Mouse (Mus musculus): ENCODE measurements around the gene Bicc1. TPM values are rescaled to one million over a fixed set of nuclear protein-coding genes. Genes with fewer than 3 reads are reported as not detected.

Gene Bicc1
- polyA plus RNA-seq, 1 experiment, result not detected

DNA sequence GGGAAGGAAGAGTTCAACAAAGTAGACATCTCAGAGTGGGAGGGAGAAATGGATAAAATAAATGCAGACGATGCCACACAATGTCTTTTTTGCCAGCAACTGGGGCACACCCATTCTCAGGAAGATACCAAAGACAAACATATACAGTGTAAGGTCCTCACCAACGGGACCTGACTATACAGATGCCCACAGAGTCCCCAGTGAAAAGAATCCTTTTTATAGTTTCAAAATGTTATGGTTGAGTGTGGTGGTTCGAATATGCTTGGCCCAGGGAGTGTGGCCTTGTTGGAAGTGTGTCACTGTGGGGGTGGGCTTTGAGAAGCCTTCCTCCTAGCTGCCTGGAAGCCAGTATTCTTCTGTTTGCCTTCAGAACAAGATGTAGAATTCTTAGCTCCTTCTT lies 223.5 kb downstream of the Bicc1 start:
- no peak for TF ChIP-seq GATA1 (IDR thresholded peaks at IDR 0.05; ENCODE audit: low read length)

DNA sequence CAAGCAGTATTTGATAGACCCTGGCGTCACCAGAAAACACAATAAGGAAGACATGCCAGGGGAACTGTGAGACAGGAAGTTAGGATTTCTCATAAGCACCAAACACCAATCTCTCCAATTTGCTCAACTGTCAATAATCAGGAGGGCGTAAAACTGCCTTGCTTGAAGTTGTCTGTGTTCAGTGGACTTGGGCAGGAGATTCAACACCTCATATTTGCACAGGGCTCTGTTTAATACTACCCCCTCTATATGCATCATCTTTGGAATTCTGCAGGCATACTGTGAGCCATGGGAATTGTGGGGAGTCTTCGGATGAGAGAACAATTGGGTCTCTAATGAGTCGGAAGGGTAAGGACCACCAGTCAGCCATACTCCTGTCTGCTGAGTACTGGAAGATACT lies 233.4 kb downstream of the Bicc1 start:
- no peak for TF ChIP-seq GATA1 (IDR thresholded peaks at IDR 0.05; ENCODE audit: low read length)

DNA sequence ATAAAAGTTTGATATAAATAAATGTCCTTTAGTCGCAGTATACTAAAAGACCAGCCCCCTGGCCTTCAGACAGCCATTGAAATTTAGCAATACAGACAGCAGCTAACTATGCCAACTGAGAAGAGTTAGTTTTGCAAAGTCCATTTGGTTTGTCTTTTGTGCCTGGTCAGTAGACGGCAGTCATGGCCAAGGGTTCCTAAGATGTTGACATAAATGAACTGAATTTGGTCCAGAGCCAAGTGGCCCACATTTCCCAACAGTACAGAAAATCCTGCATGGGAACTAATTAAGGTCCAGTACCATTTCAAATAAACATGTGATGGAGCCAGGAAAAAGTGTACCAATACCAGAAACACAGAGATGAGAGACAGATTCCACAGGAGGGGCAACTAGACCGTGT lies 235.2 kb downstream of the Bicc1 start:
- no peak for TF ChIP-seq GATA1 (IDR thresholded peaks at IDR 0.05; ENCODE audit: low read length)

DNA sequence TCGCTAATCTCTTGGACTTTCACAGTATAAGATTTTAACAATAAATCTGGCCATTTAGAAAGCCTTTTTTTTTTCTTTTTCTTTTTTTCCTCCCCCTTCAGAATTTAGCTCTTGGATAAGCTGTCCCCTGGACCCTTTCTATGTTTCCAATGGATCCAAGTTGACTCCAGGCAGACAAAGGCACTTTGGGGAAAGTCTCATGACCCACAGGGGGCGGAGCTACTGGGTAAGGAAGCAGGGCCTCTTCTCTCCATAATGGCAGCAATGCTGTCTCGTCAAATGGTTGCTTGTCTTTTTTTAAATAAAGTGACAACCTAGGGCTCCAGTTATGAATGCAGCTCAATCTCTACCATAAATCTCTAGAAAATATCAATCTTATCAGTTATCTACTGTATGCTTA lies 235.6 kb downstream of the Bicc1 start:
- TF ChIP-seq GATA1 (IDR thresholded peaks at IDR 0.05; ENCODE audit: low read length), result no peak

DNA sequence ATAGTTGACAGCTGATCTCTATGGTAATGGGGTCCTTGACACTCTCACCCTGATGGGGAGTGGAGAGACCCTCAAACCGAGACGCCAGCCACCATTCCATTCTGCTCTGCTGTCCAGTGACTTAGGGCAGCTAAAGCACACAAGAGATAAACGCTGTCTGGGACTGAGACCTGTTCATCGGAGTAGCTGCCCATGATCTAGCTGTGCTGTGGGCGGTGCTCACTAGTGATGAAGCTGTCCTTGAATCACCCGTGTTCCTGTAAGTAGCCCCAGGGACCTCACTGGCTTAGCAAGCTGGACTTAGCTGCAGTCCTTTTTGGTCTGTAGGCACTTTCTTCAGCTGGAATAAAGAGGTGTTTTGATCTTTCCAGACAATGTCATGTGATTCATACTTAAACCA lies 238.0 kb downstream of the Bicc1 start:
- TF ChIP-seq GATA1 (IDR thresholded peaks at IDR 0.05; ENCODE audit: low read length), result no peak

DNA sequence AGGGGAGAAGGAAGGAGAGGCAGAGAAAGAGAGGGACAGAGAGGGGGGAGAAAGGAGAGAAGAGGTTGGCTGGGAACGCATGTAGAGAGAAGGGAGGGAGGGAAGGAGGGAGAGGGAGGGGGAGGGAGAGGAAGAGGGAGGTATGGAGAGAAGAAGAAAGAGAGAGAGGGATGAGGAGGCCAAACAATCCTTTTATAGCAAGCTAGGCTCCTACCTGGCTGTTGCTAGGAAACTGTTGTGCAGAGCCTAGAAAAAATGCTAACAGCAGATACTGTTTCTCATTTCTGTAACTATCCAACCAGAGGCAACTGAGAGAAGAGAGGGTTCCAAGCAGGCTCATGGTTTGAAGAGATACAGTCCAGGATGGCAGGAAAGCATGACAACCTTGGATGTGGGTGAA lies 239.6 kb downstream of the Bicc1 start:
- TF ChIP-seq GATA1 (IDR thresholded peaks at IDR 0.05; ENCODE audit: low read length), result no peak

DNA sequence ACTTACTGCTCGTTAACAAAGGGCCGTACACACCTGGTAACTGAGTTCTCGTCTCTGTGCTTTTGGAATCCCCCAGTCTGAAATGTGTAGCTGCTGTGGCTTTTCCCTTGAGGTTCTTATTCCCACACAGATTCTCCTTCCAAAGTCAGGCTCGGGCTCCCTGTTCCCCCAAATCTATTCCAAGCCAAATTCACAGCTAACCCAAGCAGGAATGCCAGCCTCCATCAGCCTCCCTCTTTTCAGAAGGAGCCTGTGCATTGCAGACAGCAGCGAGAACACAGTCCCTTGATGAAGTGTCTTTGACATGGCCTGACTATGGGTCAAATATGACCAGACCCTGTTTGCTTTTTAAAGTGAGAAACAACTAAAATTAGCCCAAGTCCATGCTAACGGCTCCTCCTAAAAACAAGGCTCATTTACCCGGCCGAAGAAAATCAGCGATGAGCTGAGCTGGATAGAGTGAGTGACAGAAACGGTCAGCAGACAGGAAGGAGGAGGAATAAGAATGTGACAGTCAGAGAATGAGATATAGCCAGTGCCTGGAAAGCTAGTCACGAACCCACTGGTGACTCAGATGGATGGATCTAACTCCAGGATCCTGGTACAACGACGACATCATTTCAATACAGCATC lies 240.4 kb downstream of the Bicc1 start:
- TF ChIP-seq GATA1 (IDR thresholded peaks at IDR 0.05; ENCODE audit: low read length), result no peak

DNA sequence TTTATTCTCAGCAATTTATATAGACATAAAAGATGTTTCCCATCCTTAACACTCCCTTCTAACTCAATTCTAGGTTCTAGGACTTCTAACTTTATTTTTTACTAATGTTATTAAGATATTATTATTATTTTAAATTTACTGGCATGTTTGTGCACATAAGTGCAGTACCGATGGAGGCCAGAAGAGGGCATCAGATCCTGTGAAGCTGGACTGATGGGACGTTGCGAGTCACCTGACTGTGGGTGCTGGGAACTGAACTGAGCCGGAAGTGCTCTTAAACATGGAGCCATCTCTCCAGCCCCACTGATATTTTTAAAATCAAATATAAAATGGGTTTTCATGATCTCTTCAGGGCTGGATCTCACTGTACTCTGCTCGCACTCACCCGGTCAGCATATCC lies 242.8 kb downstream of the Bicc1 start:
- TF ChIP-seq GATA1 (IDR thresholded peaks at IDR 0.05; ENCODE audit: low read length), result no peak

DNA sequence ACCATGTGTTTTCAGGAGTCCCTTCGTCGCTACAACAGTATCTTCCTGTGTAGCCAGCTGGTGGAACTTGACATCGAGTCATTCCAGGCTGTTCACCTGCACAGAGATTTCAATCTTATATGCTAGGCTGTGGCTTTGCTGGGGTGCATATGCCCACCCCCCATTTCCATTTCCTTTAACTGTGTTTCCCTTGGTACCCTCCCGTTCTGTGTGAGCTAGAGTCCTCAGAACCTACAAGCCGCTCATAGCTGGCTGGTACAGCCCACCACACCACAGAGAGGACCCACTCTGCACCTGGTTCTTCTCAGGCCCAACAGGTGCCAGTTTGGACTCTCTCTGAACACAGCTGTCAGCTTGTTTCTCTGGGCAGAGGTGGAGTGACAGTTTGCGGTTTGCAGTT lies 244.4 kb downstream of the Bicc1 start:
- no peak for TF ChIP-seq GATA1 (IDR thresholded peaks at IDR 0.05; ENCODE audit: low read length)

DNA sequence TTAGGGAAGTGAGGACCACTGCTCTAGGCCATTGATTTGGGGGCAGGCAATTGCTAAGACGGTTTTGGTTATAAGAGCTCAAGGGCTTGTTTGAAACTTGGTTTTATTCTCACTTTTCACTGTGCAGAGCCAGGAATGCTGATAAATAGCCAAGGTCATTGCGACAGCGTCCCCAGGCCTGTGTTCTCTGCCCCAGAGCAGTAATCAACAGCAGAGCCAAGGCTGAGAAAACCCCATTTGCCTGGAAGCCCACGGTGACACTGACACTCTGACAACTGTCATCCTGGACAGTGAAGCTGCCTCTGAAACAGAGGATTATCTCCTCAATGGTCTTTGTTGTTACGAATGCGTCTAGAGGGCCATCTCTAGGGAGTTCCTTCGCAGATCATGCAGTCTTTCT lies 255.6 kb downstream of the Bicc1 start:
- no peak for TF ChIP-seq GATA1 (IDR thresholded peaks at IDR 0.05; ENCODE audit: low read length)

DNA sequence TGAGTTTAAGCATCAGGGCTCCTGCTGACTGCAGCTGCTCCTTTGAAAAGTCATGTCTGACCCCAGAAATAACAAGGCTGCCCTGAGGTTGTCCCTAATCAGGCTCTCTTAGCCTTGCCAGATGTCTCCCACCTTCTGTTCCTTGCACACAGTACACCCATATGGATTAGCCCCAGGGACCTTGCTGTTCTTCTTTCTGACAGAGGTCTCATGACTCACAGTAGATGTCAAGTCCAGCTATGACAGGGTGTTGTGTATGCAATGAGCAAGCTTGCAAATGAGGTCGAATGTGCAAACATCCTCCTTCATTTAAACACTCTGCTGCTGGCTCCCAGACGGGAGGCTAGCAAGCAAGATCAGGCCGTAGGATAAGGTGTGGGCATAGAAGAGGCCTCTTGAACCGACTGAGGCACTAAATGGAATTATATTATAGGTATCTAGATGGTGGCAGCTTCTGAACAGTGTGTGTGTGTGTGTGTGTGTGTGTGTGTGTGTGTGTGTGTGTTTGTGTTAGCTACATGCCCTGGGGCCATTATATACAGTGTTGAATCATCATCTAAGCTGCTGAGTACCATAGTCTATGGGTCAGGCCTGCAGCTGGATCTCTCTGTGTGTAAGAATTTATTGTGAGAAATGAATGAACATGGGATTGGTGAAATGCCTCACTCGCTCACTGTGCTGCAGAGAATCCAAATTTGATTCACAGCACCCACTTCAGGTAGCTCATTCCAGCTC lies 256.6 kb downstream of the Bicc1 start:
- no peak for TF ChIP-seq GATA1 (IDR thresholded peaks at IDR 0.05; ENCODE audit: low read length)

DNA sequence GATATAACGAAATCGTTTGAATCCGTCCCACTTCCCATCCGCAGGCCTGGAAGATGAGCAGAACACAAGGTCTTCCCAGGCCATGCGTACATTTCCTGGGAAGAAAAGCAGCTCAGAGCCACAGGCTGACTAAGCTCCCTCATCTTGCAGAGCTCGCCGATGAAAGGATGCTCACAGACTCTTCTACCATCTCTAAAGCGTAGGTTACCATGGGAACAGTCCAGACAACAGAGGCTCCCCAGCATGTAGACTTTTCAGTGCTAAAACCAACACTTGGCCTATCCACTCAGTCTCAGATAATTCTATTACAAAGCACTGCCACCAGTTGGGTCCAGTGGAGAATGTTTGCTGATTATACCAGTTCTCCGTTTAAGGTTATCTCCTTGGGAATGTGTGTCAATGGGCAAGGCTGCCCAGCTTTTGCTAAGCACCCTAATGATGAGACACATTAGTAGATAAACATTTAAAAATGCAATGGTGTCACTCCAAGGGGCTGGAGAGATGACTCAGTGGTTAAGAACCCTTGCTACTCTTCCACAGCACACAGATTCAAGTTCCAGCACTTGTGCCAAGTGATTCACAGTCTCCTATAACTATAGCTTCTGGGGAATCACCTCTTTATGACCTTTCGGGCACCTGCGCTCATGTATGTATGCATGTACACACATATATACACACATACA lies 258.2 kb downstream of the Bicc1 start:
- no peak for TF ChIP-seq GATA1 (IDR thresholded peaks at IDR 0.05; ENCODE audit: low read length)

DNA sequence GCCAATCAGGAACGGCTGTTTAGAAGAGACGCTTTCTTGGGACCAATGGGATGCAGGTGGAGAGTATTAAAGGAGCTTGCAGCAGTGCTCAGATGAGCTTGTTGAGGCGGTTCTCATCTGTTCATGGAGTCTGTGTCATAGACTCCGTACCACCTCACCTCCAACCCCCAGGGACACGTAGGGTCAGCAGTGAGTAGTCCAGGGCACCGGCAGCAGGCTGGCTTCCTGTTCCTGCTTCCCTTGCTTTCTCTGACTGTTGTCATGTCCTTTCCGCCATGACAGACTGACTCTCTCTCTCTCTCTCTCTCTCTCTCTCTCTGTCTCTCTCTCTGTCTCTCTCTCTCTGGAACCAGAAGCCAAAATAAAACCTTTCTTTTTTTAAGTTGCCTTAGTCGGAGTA lies 263.6 kb downstream of the Bicc1 start:
- TF ChIP-seq GATA1 (IDR thresholded peaks at IDR 0.05; ENCODE audit: low read length), result no peak

DNA sequence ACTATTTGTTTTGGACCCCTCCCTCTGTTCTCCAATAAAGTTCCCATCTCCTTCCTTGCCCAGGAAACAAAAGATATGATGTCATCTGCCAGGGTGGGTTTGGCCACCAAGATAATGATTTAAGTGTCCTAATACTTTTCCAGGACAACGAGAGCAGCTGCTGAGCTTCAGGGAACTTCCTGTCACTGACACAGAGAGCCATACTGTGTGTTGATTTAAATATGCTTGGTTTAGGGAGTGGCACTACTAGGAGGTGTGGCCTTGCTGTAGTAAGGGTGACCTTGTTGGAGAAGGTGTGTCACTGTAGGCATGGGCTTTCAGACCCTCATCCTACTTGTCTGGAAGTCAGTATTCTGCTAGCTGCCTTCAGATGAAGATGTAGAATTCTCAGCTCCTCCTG lies 281.5 kb downstream of the Bicc1 start:
- TF ChIP-seq GATA1 (IDR thresholded peaks at IDR 0.05; ENCODE audit: low read length), result no peak

DNA sequence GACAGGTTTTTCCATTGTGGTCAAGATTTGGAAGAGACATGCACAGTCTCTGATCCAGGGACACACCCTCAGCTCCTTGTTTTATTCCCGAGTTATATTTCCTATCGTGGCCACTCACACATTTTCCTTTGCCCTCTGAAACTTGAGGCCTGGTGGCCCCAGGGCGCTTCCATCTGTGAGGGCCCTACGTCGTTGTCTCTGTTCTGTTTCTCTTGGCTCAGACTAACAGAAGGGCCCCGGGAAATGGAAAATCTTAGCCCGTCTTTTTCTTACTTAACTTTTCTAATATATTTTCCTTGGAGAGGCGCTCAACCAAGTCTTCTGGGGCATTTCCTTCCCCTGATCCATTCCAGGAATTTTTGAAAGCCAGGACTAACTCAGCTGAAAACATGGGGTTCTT lies 281.9 kb downstream of the Bicc1 start:
- TF ChIP-seq GATA1 (IDR thresholded peaks at IDR 0.05; ENCODE audit: low read length), result no peak

DNA sequence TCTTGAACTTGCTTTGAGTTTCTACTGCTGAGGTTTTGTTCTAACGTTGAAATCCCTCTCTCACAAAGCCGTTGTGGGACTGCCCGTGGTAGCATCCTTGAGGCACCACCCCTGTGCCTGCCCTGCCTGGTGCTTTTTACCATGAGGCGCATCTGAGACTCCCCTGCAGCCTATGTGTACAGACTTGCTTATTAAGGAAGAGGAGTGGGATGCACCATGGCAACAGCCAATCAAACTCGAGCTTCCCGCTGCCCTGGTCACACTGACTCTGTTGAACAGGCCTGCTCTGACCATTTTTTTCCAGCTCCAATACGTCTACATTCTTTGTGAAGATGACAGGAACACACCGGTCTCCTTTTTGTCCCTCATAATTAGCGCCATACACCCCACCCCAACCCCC lies 283.0 kb downstream of the Bicc1 start:
- no peak for TF ChIP-seq GATA1 (IDR thresholded peaks at IDR 0.05; ENCODE audit: low read length)

DNA sequence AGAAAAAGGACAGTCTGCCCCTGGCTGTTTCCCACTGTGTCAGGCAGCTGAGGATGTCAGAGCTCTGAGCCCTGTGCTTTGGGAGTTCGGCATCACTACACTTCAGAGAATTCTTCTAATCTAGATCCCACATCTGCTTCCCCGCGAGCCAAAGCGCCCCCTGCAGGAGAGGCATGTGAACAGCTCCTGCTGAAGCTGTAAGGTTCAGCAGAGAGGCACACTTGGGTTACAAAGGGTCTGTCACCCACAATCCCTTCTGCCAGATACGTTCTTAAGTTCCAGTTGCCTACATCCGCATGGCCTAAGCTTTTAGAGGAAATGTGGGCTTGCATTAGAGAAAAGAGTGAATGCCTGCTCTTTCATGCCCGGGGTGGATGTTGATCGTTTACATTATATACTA lies 283.4 kb downstream of the Bicc1 start:
- no peak for TF ChIP-seq GATA1 (IDR thresholded peaks at IDR 0.05; ENCODE audit: low read length)

Data from G1E-ER4 (cell line).